Mouse (Mus musculus) ES-Bruce4 (cell line): Measurements from ENCODE around the gene Mid2.

Experiments used
- CTCF ChIP-seq: IDR thresholded peaks from one replicate; pipeline ENCODE4 v1.8.1; 2011; ENCODE audit warnings: low read depth, low read length
- EP300 ChIP-seq: IDR thresholded peaks from 2 replicates; pipeline ENCODE4 v1.6.1; 2011; ENCODE audit warnings: low read depth, low read length; ENCODE audit not compliant: insufficient read depth
- POLR2A ChIP-seq: IDR thresholded peaks from one replicate; pipeline ENCODE4 v1.8.1; 2011; ENCODE audit warnings: low read length; ENCODE audit not compliant: insufficient read depth

- TF ChIP-seq CTCF (no peak), POLR2A (no peak), EP300 (no peak)
Observed at GRCm38 (mm10) chrX:140703224-140703623, 38.8 kb downstream of the Mid2 start.
